Mouse (Mus musculus): ENCODE measurements around the gene Synj2. TPM values are rescaled to one million over a fixed set of nuclear protein-coding genes. Genes with fewer than 3 reads are reported as not detected.

Synj2 gene
- polyA plus RNA-seq, 1 experiment from 2014 or later = 1.5 TPM

- H3K4me3 ChIP-seq (replicated peaks) = no peak overlapping the region
- WGBS = 92% methylated on average over 4 of the region's 4 CpGs
- no peak for ATAC-seq (ENCODE audit: low FRiP score)
Observed at GRCm38 (mm10) chr17:5909681-5910080, 31.4 kb upstream of the Synj2 start.

GRCm38 (mm10) chr17:5911591-5911990 lies 29.5 kb upstream of the Synj2 start:
- Histone ChIP-seq H3K4me1 (no peaks in the 10 kb centered on the region), H3K36me3 (peaks cover 4% of the 10 kb centered on the region; the same call in 1 of the 2 replicates), H3K9me3 (replicated peaks) (no peaks in the 10 kb centered on the region), H3K27ac (replicated peaks) (0 out of 2 replicates have a peak overlapping the region, but pooled peaks have one; percentile 33), H3K4me2 (no peak overlapping the region), H3K4me3 (replicated peaks) (no peak overlapping the region), H3K9ac (replicated peaks) (no peak overlapping the region), H3K27me3 (replicated peaks) (no peaks in the 10 kb centered on the region)
- WGBS = 72% methylated on average over 12 of the region's 12 CpGs
- peak; percentile 74 for ATAC-seq (ENCODE audit: low FRiP score)

More at GRCm38 (mm10) chr17:5909681-5910080, 31.4 kb upstream of the Synj2 start:
- Histone ChIP-seq H3K9me3 (replicated peaks) (no peaks in the 10 kb centered on the region), H3K27me3 (replicated peaks) (no peaks in the 10 kb centered on the region), H3K9ac (replicated peaks) (no peak overlapping the region), H3K4me1 (no peaks in the 10 kb centered on the region), H3K27ac (replicated peaks) (no peak overlapping the region), H3K4me2 (no peak overlapping the region), H3K36me3 (peaks cover 6% of the 10 kb centered on the region)

GRCm38 (mm10) chr17:5912797-5913196 lies 28.3 kb upstream of the Synj2 start:
- no peak overlapping the region for H3K4me3 ChIP-seq (replicated peaks)
- no peak overlapping the region for H3K9ac ChIP-seq (replicated peaks)
- H3K4me2 ChIP-seq = no peak overlapping the region
- WGBS = 89% methylated on average over 4 of the region's 4 CpGs
- no peak for ATAC-seq (ENCODE audit: low FRiP score)
- no peaks in the 10 kb centered on the region for H3K9me3 ChIP-seq (replicated peaks)
- H3K36me3 ChIP-seq = peaks cover 4% of the 10 kb centered on the region; the same call in 1 of the 2 replicates
- H3K27ac ChIP-seq (replicated peaks) = no peak overlapping the region
- H3K4me1 ChIP-seq = no peaks in the 10 kb centered on the region
- no peaks in the 10 kb centered on the region for H3K27me3 ChIP-seq (replicated peaks)

GRCm38 (mm10) chr17:5914217-5914616 lies 26.9 kb upstream of the Synj2 start:
- no peak for ATAC-seq (ENCODE audit: low FRiP score)
- H3K27ac ChIP-seq (replicated peaks) = no peak overlapping the region
- no peak overlapping the region for H3K4me3 ChIP-seq (replicated peaks)
- 82% methylated on average over 5 of the region's 5 CpGs for WGBS
- peaks cover 9% of the 10 kb centered on the region; the same call in 1 of the 2 replicates for H3K36me3 ChIP-seq
- no peak overlapping the region for H3K9ac ChIP-seq (replicated peaks)
- no peak overlapping the region for H3K4me2 ChIP-seq
- H3K9me3 ChIP-seq (replicated peaks) = no peaks in the 10 kb centered on the region
- H3K4me1 ChIP-seq = no peaks in the 10 kb centered on the region
- no peaks in the 10 kb centered on the region for H3K27me3 ChIP-seq (replicated peaks)

GRCm38 (mm10) chr17:5921954-5922353 lies 19.1 kb upstream of the Synj2 start:
- 92% methylated on average over 8 of the region's 8 CpGs for WGBS
- H3K4me1 ChIP-seq = peaks cover 4% of the 10 kb centered on the region; the same call in 1 of the 2 replicates

GRCm38 (mm10) chr17:5923281-5923680 lies 17.8 kb upstream of the Synj2 start:
- Histone ChIP-seq H3K27ac (replicated peaks) (no peak overlapping the region), H3K9ac (replicated peaks) (no peak overlapping the region), H3K4me3 (replicated peaks) (no peak overlapping the region), H3K36me3 (peaks cover 24% of the 10 kb centered on the region), H3K27me3 (replicated peaks) (no peaks in the 10 kb centered on the region), H3K4me1 (peaks cover 4% of the 10 kb centered on the region; the same call in 1 of the 2 replicates), H3K9me3 (replicated peaks) (no peaks in the 10 kb centered on the region), H3K4me2 (no peak overlapping the region)
- ATAC-seq (ENCODE audit: low FRiP score) = peak; percentile 28; the same call in 1 of the 2 replicates
- WGBS = 73% methylated on average over 9 of the region's 9 CpGs

More at GRCm38 (mm10) chr17:5921954-5922353, 19.1 kb upstream of the Synj2 start:
- no peaks in the 10 kb centered on the region for H3K9me3 ChIP-seq (replicated peaks)
- no peak for ATAC-seq (ENCODE audit: low FRiP score)
- H3K4me2 ChIP-seq = no peak overlapping the region
- H3K27ac ChIP-seq (replicated peaks) = no peak overlapping the region
- H3K36me3 ChIP-seq = peaks cover 18% of the 10 kb centered on the region
- no peak overlapping the region for H3K9ac ChIP-seq (replicated peaks)
- no peak overlapping the region for H3K4me3 ChIP-seq (replicated peaks)
- no peaks in the 10 kb centered on the region for H3K27me3 ChIP-seq (replicated peaks)

- no peak overlapping the region for H3K4me2 ChIP-seq
- H3K9me3 ChIP-seq (replicated peaks) = no peaks in the 10 kb centered on the region
- H3K9ac ChIP-seq (replicated peaks) = no peak overlapping the region
- peaks cover 17% of the 10 kb centered on the region for H3K36me3 ChIP-seq
- no peak overlapping the region for H3K27ac ChIP-seq (replicated peaks)
- ATAC-seq (ENCODE audit: low FRiP score) = no peak
- H3K4me3 ChIP-seq (replicated peaks) = no peak overlapping the region
- H3K27me3 ChIP-seq (replicated peaks) = no peaks in the 10 kb centered on the region
- H3K4me1 ChIP-seq = peaks cover 4% of the 10 kb centered on the region; the same call in 1 of the 2 replicates
- WGBS = 62% methylated on average over 8 of the region's 8 CpGs
Observed at GRCm38 (mm10) chr17:5924238-5924637, 16.8 kb upstream of the Synj2 start.

GRCm38 (mm10) chr17:5926710-5927109 lies 14.4 kb upstream of the Synj2 start:
- Histone ChIP-seq H3K9me3 (replicated peaks) (no peaks in the 10 kb centered on the region), H3K27ac (replicated peaks) (no peak overlapping the region), H3K27me3 (replicated peaks) (no peaks in the 10 kb centered on the region), H3K4me2 (no peak overlapping the region), H3K4me1 (peaks cover 4% of the 10 kb centered on the region; the same call in 1 of the 2 replicates), H3K9ac (replicated peaks) (no peak overlapping the region), H3K4me3 (replicated peaks) (no peak overlapping the region), H3K36me3 (peaks cover 14% of the 10 kb centered on the region; the same call in 1 of the 2 replicates)
- 47% methylated on average over 7 of the region's 7 CpGs for WGBS
- ATAC-seq (ENCODE audit: low FRiP score) = no peak

GRCm38 (mm10) chr17:5929031-5929430 lies 12.0 kb upstream of the Synj2 start:
- Histone ChIP-seq H3K27ac (replicated peaks) (no peak overlapping the region), H3K4me2 (no peak overlapping the region), H3K36me3 (peaks cover 14% of the 10 kb centered on the region; the same call in 1 of the 2 replicates), H3K27me3 (replicated peaks) (no peaks in the 10 kb centered on the region), H3K9ac (replicated peaks) (no peak overlapping the region), H3K4me1 (no peaks in the 10 kb centered on the region), H3K4me3 (replicated peaks) (no peak overlapping the region), H3K9me3 (replicated peaks) (no peaks in the 10 kb centered on the region)
- no peak for ATAC-seq (ENCODE audit: low FRiP score)
- 88% methylated on average over 6 of the region's 6 CpGs for WGBS

GRCm38 (mm10) chr17:5932161-5932560 lies 8.9 kb upstream of the Synj2 start:
- no peak overlapping the region for H3K4me2 ChIP-seq
- H3K4me3 ChIP-seq (replicated peaks) = no peak overlapping the region
- H3K9ac ChIP-seq (replicated peaks) = no peak overlapping the region
- peaks cover 15% of the 10 kb centered on the region for H3K4me1 ChIP-seq
- no peak for ATAC-seq (ENCODE audit: low FRiP score)
- WGBS = 90% methylated on average over 4 of the region's 5 CpGs
- no peaks in the 10 kb centered on the region for H3K27me3 ChIP-seq (replicated peaks)
- no peaks in the 10 kb centered on the region for H3K9me3 ChIP-seq (replicated peaks)
- H3K27ac ChIP-seq (replicated peaks) = no peak overlapping the region
- peaks cover 4% of the 10 kb centered on the region; the same call in 1 of the 2 replicates for H3K36me3 ChIP-seq

- H3K9ac ChIP-seq (replicated peaks) = peak overlapping the region; percentile 44
- peaks cover 15% of the 10 kb centered on the region for H3K4me1 ChIP-seq
- H3K4me2 ChIP-seq = peak overlapping the region; percentile 74
- 1% methylated on average over 30 of the region's 30 CpGs for WGBS
- no peaks in the 10 kb centered on the region for H3K27me3 ChIP-seq (replicated peaks)
- H3K27ac ChIP-seq (replicated peaks) = 0 out of 2 replicates have a peak overlapping the region, but pooled peaks have one; percentile 0
- peak; percentile 79 for ATAC-seq (ENCODE audit: low FRiP score)
- peak overlapping the region; percentile 42 for H3K4me3 ChIP-seq (replicated peaks)
- no peaks in the 10 kb centered on the region for H3K36me3 ChIP-seq
- H3K9me3 ChIP-seq (replicated peaks) = no peaks in the 10 kb centered on the region
Observed at GRCm38 (mm10) chr17:5934554-5935324, 6.3 kb upstream of the Synj2 start.

GRCm38 (mm10) chr17:5935680-5936079 lies 5.4 kb upstream of the Synj2 start:
- Histone ChIP-seq H3K9me3 (replicated peaks) (no peaks in the 10 kb centered on the region), H3K4me2 (peak overlapping the region; percentile 74), H3K27ac (replicated peaks) (no peak overlapping the region), H3K4me1 (peaks cover 16% of the 10 kb centered on the region), H3K4me3 (replicated peaks) (no peak overlapping the region), H3K27me3 (replicated peaks) (0 out of 2 replicates have a peak, but pooled peaks cover 5% of the 10 kb centered on the region), H3K9ac (replicated peaks) (no peak overlapping the region), H3K36me3 (no peaks in the 10 kb centered on the region)
- no peak for ATAC-seq (ENCODE audit: low FRiP score)
- 33% methylated on average over 3 of the region's 3 CpGs for WGBS

All from neural tube, embryonic 15.5 days (tissue).